Mouse (Mus musculus) limb, embryonic 15.5 days (tissue): ENCODE results near the gene Polr3b. TPM values are rescaled to one million over a fixed set of nuclear protein-coding genes. Genes with fewer than 3 reads are reported as not detected.

Experiments
- polyA plus RNA-seq: library from polyadenylated mRNA; unstranded; fragments of >200 nt; fragmentation: Nextera tagmentation; extraction: Ambion mirVana; gene quantifications from 2 replicates; pipeline ENCODE4 v1.2.1, GENCODE M21; 2015

The Polr3b gene
- polyA plus RNA-seq, 1 experiment from 2014 or later = 12.4 TPM

Other genes starting within 250 kb of the Polr3b start
- gene Nuak1, start 181.7 kb upstream of the Polr3b start, polyA plus RNA-seq = 3.1 and 3.9 TPM in 2 replicates
- 130 and 162 TPM in 2 replicates for gene Ckap4, start 88.2 kb upstream of the Polr3b start, polyA plus RNA-seq
- 25.0 and 29.4 TPM in 2 replicates for gene Tcp11l2, start 45.7 kb upstream of the Polr3b start, polyA plus RNA-seq
- 0.07 and 0.24 TPM in 2 replicates for gene Rfx4, start 133.8 kb downstream of the Polr3b start, polyA plus RNA-seq